In genomic region chr15:11725620-11726530, GRCm38 (mm10) we compare ENCODE assay signal across 30 mouse cellular contexts.
DNase-seq lines count a peak whose midpoint lies in the region; ATAC-seq and TF ChIP-seq lines count a peak whose summit lies in the region.
"Had no signal": no experiment of that assay in that cellular context is flagged by ENCODE, and none has a peak within 500 bp of the region (broad histone marks: within the 10 kb centered on the region; RNA-seq: fewer than 3 reads in every experiment).

No protein-coding gene starts in this region.

- no peaks in the 10 kb centered on the region for H3K36me3 ChIP-seq in heart, embryonic 12.5 days
- no peaks in the 10 kb centered on the region for H3K36me3 ChIP-seq in midbrain, embryonic 12.5 days
- no peaks in the 10 kb centered on the region for H3K36me3 ChIP-seq in midbrain, embryonic 15.5 days (replicated peaks)
- H3K36me3 ChIP-seq in liver, embryonic 14.5 days (replicated peaks; ENCODE audit: control insufficient read depth, insufficient read depth, low read depth), result no peaks in the 10 kb centered on the region
- H3K36me3 ChIP-seq in forebrain, embryonic 14.5 days (ENCODE audit: control insufficient read depth, insufficient read depth, low read length), result no peaks in the 10 kb centered on the region
- H3K36me3 ChIP-seq: hindbrain, embryonic 10.5 days; intestine, embryonic 15.5 days; limb, embryonic 13.5 days; midbrain, embryonic 10.5 days; neural tube, embryonic 12.5 days had no signal

- peak; percentile 90 for ATAC-seq in heart, embryonic 12.5 days (ENCODE audit: insufficient number of reproducible peaks, low FRiP score)
- no peak for ATAC-seq in midbrain, embryonic 12.5 days (ENCODE audit: low FRiP score, low read depth)
- ATAC-seq in midbrain, embryonic 15.5 days (replicated peaks), result no peak
- peak; percentile 70 for ATAC-seq in liver, embryonic 14.5 days (ENCODE audit: insufficient read depth)
- no peak for ATAC-seq in forebrain, embryonic 14.5 days
- ATAC-seq: CD4-positive, CD25-positive, alpha-beta regulatory T cell, adult 4 months; forebrain, postnatal 0 days; hindbrain, postnatal 0 days; intestine, embryonic 15.5 days had no signal

- no peak overlapping the region for H3K4me2 ChIP-seq in heart, embryonic 12.5 days
- H3K4me2 ChIP-seq in midbrain, embryonic 12.5 days (replicated peaks), result no peak overlapping the region
- no peak overlapping the region for H3K4me2 ChIP-seq in midbrain, embryonic 15.5 days
- no peak overlapping the region for H3K4me2 ChIP-seq in liver, embryonic 14.5 days (ENCODE audit: low read depth)
- H3K4me2 ChIP-seq in forebrain, embryonic 14.5 days (ENCODE audit: low read length), result no peak overlapping the region
- H3K4me2 ChIP-seq: intestine, embryonic 15.5 days; limb, embryonic 13.5 days; lung, embryonic 14.5 days; neural tube, embryonic 12.5 days had no signal

- no peak overlapping the region for H3K4me3 ChIP-seq in heart, embryonic 12.5 days
- H3K4me3 ChIP-seq in midbrain, embryonic 12.5 days, result no peak overlapping the region
- no peak overlapping the region for H3K4me3 ChIP-seq in midbrain, embryonic 15.5 days
- no peak overlapping the region for H3K4me3 ChIP-seq in liver, embryonic 14.5 days (ENCODE audit: insufficient read depth in 1 of 2, low read depth in 2 of 2, low read length in 2 of 2)
- H3K4me3 ChIP-seq in forebrain, embryonic 14.5 days (ENCODE audit: low read depth, low read length), result no peak overlapping the region
- H3K4me3 ChIP-seq: erythroblast, embryonic 14.5 days; hindbrain, embryonic 10.5 days; intestine, embryonic 15.5 days; layer of hippocampus, adult 2 months; left cerebral cortex, adult 2 months; limb, embryonic 13.5 days; midbrain, embryonic 10.5 days; myocyte; neural tube, embryonic 12.5 days had no signal

- H3K4me1 ChIP-seq in heart, embryonic 12.5 days (replicated peaks), result peaks cover 5% of the 10 kb centered on the region; the same call in 1 of the 2 replicates
- no peaks in the 10 kb centered on the region for H3K4me1 ChIP-seq in midbrain, embryonic 12.5 days
- H3K4me1 ChIP-seq in midbrain, embryonic 15.5 days, result no peaks in the 10 kb centered on the region
- peaks cover 0 to 12% of the 10 kb centered on the region in 2 experiments; a peak in 2 of 4 replicates for H3K4me1 ChIP-seq in liver, embryonic 14.5 days (replicated peaks; ENCODE audit: control insufficient read depth in 2 of 2, insufficient read depth in 2 of 2, low read length in 1 of 2)
- no peaks in the 10 kb centered on the region for H3K4me1 ChIP-seq in forebrain, embryonic 14.5 days (ENCODE audit: control insufficient read depth, insufficient read depth, low read length)
- H3K4me1 ChIP-seq: hindbrain, embryonic 10.5 days; neural tube, embryonic 12.5 days had no signal

- no peak overlapping the region for H3K9ac ChIP-seq in heart, embryonic 12.5 days
- H3K9ac ChIP-seq in midbrain, embryonic 12.5 days (replicated peaks), result no peak overlapping the region
- H3K9ac ChIP-seq in midbrain, embryonic 15.5 days, result no peak overlapping the region
- H3K9ac ChIP-seq in liver, embryonic 14.5 days (replicated peaks), result no peak overlapping the region
- H3K9ac ChIP-seq in forebrain, embryonic 14.5 days (ENCODE audit: low read length), result no peak overlapping the region
- H3K9ac ChIP-seq: forebrain, postnatal 0 days; intestine, embryonic 15.5 days; limb, embryonic 13.5 days; lung, embryonic 14.5 days; neural tube, embryonic 12.5 days had no signal

- TF ChIP-seq EP300 in liver, embryonic 14.5 days (IDR thresholded peaks at IDR 0.05; ENCODE audit: low read depth), result no peak

- no peak for TF ChIP-seq CTCF in liver, embryonic 14.5 days (IDR thresholded peaks at IDR 0.05; ENCODE audit: low read depth)

- H3K27me3 ChIP-seq in heart, embryonic 12.5 days (replicated peaks), result no peaks in the 10 kb centered on the region
- H3K27me3 ChIP-seq in midbrain, embryonic 12.5 days, result no peaks in the 10 kb centered on the region
- H3K27me3 ChIP-seq in midbrain, embryonic 15.5 days (replicated peaks), result no peaks in the 10 kb centered on the region
- H3K27me3 ChIP-seq in liver, embryonic 14.5 days (ENCODE audit: control insufficient read depth, insufficient read depth, low read length), result no peaks in the 10 kb centered on the region
- H3K27me3 ChIP-seq in forebrain, embryonic 14.5 days (replicated peaks; ENCODE audit: control insufficient read depth, insufficient read depth, low read length), result no peaks in the 10 kb centered on the region
- H3K27me3 ChIP-seq: intestine, embryonic 15.5 days; limb, embryonic 13.5 days; neural tube, embryonic 12.5 days had no signal

- peak overlapping the region; percentile 56 for H3K27ac ChIP-seq in heart, embryonic 12.5 days (ENCODE audit: poor library complexity, severe bottlenecking)
- H3K27ac ChIP-seq in midbrain, embryonic 12.5 days (replicated peaks), result 0 out of 2 replicates have a peak overlapping the region, but pooled peaks have one; percentile 42
- no peak overlapping the region for H3K27ac ChIP-seq in midbrain, embryonic 15.5 days
- no peak overlapping the region for H3K27ac ChIP-seq in liver, embryonic 14.5 days
- no peak overlapping the region for H3K27ac ChIP-seq in forebrain, embryonic 14.5 days (ENCODE audit: low read depth, low read length)
- H3K27ac ChIP-seq: hindbrain, embryonic 10.5 days; hindbrain, postnatal 0 days; intestine, embryonic 15.5 days; layer of hippocampus, adult 2 months; left cerebral cortex, adult 2 months; limb, embryonic 13.5 days; midbrain, embryonic 10.5 days; neural tube, embryonic 12.5 days had no signal

- no peak for DNase-seq in heart, adult 8-10 months (ENCODE audit: low spot score)
- peak in 2 of 3 experiments; percentile 6 to 7 for DNase-seq in liver, embryonic 14.5 days (ENCODE audit: low read depth in 3 of 3, low spot score in 3 of 3)
- no peak for DNase-seq in adrenal gland, adult (ENCODE audit: inconsistent age in 2 of 2, low spot score in 1 of 2)
- DNase-seq in forebrain, embryonic 14.5 days (ENCODE audit: low spot score), result no peak
- DNase-seq: adrenal gland, postnatal 36 days; cerebellum, adult 2 months; cerebellum, postnatal 14 days; forebrain, postnatal 0 days; kidney, adult 2 months; kidney, postnatal 36 days; lung, embryonic 14.5 days; lung, postnatal 14 days; right cerebral cortex, adult 18-20 months; spleen, adult 18-20 months; thymus, adult 18-20 months; thymus, postnatal 36 days had no signal

- WGBS in heart, embryonic 12.5 days, result 34% methylated on average over 10 of the region's 10 CpGs
- WGBS in midbrain, embryonic 12.5 days, result 85% methylated on average over 10 of the region's 10 CpGs
- 87% methylated on average over 10 of the region's 10 CpGs for WGBS in midbrain, embryonic 15.5 days
- 57% methylated on average over 10 of the region's 10 CpGs for WGBS in liver, embryonic 14.5 days (ENCODE audit: insufficient replicate concordance)
- 94% methylated on average over 10 of the region's 10 CpGs for WGBS in forebrain, embryonic 14.5 days

- H3K9me3 ChIP-seq in heart, embryonic 12.5 days (replicated peaks), result no peaks in the 10 kb centered on the region
- no peaks in the 10 kb centered on the region for H3K9me3 ChIP-seq in midbrain, embryonic 12.5 days
- no peaks in the 10 kb centered on the region for H3K9me3 ChIP-seq in midbrain, embryonic 15.5 days
- H3K9me3 ChIP-seq in liver, embryonic 14.5 days (ENCODE audit: control insufficient read depth, low read length), result no peaks in the 10 kb centered on the region
- no peaks in the 10 kb centered on the region for H3K9me3 ChIP-seq in forebrain, embryonic 14.5 days (replicated peaks; ENCODE audit: control insufficient read depth, low read length)
- H3K9me3 ChIP-seq: hindbrain, embryonic 10.5 days; intestine, embryonic 15.5 days; limb, embryonic 13.5 days; midbrain, embryonic 10.5 days; neural tube, embryonic 12.5 days had no signal

Comparison
In these comparisons a context has a peak if more than half of its experiments do, and no peak if none do; other contexts are left out.
1. H3K27ac ChIP-seq: peak in heart, embryonic 12.5 days (single experiment) and midbrain, embryonic 12.5 days (single experiment); none in midbrain, embryonic 15.5 days (single experiment), liver, embryonic 14.5 days (single experiment) and forebrain, embryonic 14.5 days (single experiment).
2. ATAC-seq: peak in heart, embryonic 12.5 days (single experiment) and liver, embryonic 14.5 days (single experiment); none in midbrain, embryonic 12.5 days (single experiment), midbrain, embryonic 15.5 days (single experiment) and forebrain, embryonic 14.5 days (single experiment).
3. DNase-seq: peak in liver, embryonic 14.5 days (2 of 3); none in heart, adult 8-10 months (single experiment), adrenal gland, adult (0 of 2) and forebrain, embryonic 14.5 days (single experiment).